Mouse (Mus musculus): ENCODE data around the gene Ccdc146. TPM values are rescaled to one million over a fixed set of nuclear protein-coding genes. Genes with fewer than 3 reads are reported as not detected.

The Ccdc146 gene
- polyA plus RNA-seq, 1 experiment from 2014 or later = 0.23 TPM

GRCm38 (mm10) chr5:21320138-21320537, 104.3 kb downstream of the Ccdc146 start:
- ATAC-seq = no peak
- Histone ChIP-seq H3K27ac (ENCODE audit: low read length) (no peak overlapping the region), H3K9ac (replicated peaks; ENCODE audit: low read depth, low read length) (no peak overlapping the region), H3K4me3 (replicated peaks; ENCODE audit: low read length) (no peak overlapping the region), H3K27me3 (replicated peaks; ENCODE audit: control insufficient read depth, insufficient read depth, low read length) (no peaks in the 10 kb centered on the region), H3K4me2 (ENCODE audit: low read length) (no peak overlapping the region), H3K4me1 (replicated peaks; ENCODE audit: control insufficient read depth, insufficient read depth, low read length) (no peaks in the 10 kb centered on the region), H3K36me3 (ENCODE audit: control insufficient read depth, insufficient read depth) (no peaks in the 10 kb centered on the region), H3K9me3 (ENCODE audit: control insufficient read depth, low read length) (no peaks in the 10 kb centered on the region)
- WGBS = 85% methylated on average over 2 of the region's 2 CpGs

GRCm38 (mm10) chr5:21314696-21315095, 109.8 kb downstream of the Ccdc146 start:
- no peak for ATAC-seq
- Histone ChIP-seq H3K27me3 (replicated peaks; ENCODE audit: control insufficient read depth, insufficient read depth, low read length) (no peaks in the 10 kb centered on the region), H3K9me3 (ENCODE audit: control insufficient read depth, low read length) (no peaks in the 10 kb centered on the region), H3K36me3 (ENCODE audit: control insufficient read depth, insufficient read depth) (no peaks in the 10 kb centered on the region), H3K4me3 (replicated peaks; ENCODE audit: low read length) (no peak overlapping the region), H3K4me1 (replicated peaks; ENCODE audit: control insufficient read depth, insufficient read depth, low read length) (no peaks in the 10 kb centered on the region), H3K4me2 (ENCODE audit: low read length) (no peak overlapping the region), H3K27ac (ENCODE audit: low read length) (no peak overlapping the region), H3K9ac (replicated peaks; ENCODE audit: low read depth, low read length) (no peak overlapping the region)
- 72% methylated on average over 3 of the region's 3 CpGs for WGBS

- no peak for ATAC-seq
- 71% methylated on average over 5 of the region's 5 CpGs for WGBS
Observed at GRCm38 (mm10) chr5:21307165-21307564, 117.3 kb downstream of the Ccdc146 start.

GRCm38 (mm10) chr5:21301011-21301410, 123.5 kb downstream of the Ccdc146 start:
- Histone ChIP-seq H3K4me2 (ENCODE audit: low read length) (no peak overlapping the region), H3K9ac (replicated peaks; ENCODE audit: low read depth, low read length) (no peak overlapping the region), H3K27me3 (replicated peaks; ENCODE audit: control insufficient read depth, insufficient read depth, low read length) (no peaks in the 10 kb centered on the region), H3K4me3 (replicated peaks; ENCODE audit: low read length) (no peak overlapping the region), H3K27ac (ENCODE audit: low read length) (no peak overlapping the region), H3K4me1 (replicated peaks; ENCODE audit: control insufficient read depth, insufficient read depth, low read length) (no peaks in the 10 kb centered on the region), H3K36me3 (ENCODE audit: control insufficient read depth, insufficient read depth) (no peaks in the 10 kb centered on the region), H3K9me3 (ENCODE audit: control insufficient read depth, low read length) (no peaks in the 10 kb centered on the region)
- no peak for ATAC-seq
- WGBS = 59% methylated on average over 6 of the region's 6 CpGs

More at GRCm38 (mm10) chr5:21307165-21307564, 117.3 kb downstream of the Ccdc146 start:
- Histone ChIP-seq H3K4me3 (replicated peaks; ENCODE audit: low read length) (no peak overlapping the region), H3K4me1 (replicated peaks; ENCODE audit: control insufficient read depth, insufficient read depth, low read length) (no peaks in the 10 kb centered on the region), H3K9ac (replicated peaks; ENCODE audit: low read depth, low read length) (no peak overlapping the region), H3K9me3 (ENCODE audit: control insufficient read depth, low read length) (no peaks in the 10 kb centered on the region), H3K27ac (ENCODE audit: low read length) (no peak overlapping the region), H3K27me3 (replicated peaks; ENCODE audit: control insufficient read depth, insufficient read depth, low read length) (no peaks in the 10 kb centered on the region), H3K4me2 (ENCODE audit: low read length) (no peak overlapping the region), H3K36me3 (ENCODE audit: control insufficient read depth, insufficient read depth) (no peaks in the 10 kb centered on the region)

- ATAC-seq = no peak
- Histone ChIP-seq H3K9me3 (ENCODE audit: control insufficient read depth, low read length) (no peaks in the 10 kb centered on the region), H3K9ac (replicated peaks; ENCODE audit: low read depth, low read length) (no peak overlapping the region), H3K36me3 (ENCODE audit: control insufficient read depth, insufficient read depth) (no peaks in the 10 kb centered on the region), H3K27ac (ENCODE audit: low read length) (no peak overlapping the region), H3K27me3 (replicated peaks; ENCODE audit: control insufficient read depth, insufficient read depth, low read length) (no peaks in the 10 kb centered on the region), H3K4me2 (ENCODE audit: low read length) (no peak overlapping the region), H3K4me1 (replicated peaks; ENCODE audit: control insufficient read depth, insufficient read depth, low read length) (no peaks in the 10 kb centered on the region), H3K4me3 (replicated peaks; ENCODE audit: low read length) (no peak overlapping the region)
- WGBS = 86% methylated on average over 3 of the region's 3 CpGs
Observed at GRCm38 (mm10) chr5:21300058-21300457, 124.4 kb downstream of the Ccdc146 start.

- Histone ChIP-seq H3K9ac (replicated peaks; ENCODE audit: low read depth, low read length) (no peak overlapping the region), H3K27me3 (replicated peaks; ENCODE audit: control insufficient read depth, insufficient read depth, low read length) (no peaks in the 10 kb centered on the region), H3K4me1 (replicated peaks; ENCODE audit: control insufficient read depth, insufficient read depth, low read length) (no peaks in the 10 kb centered on the region), H3K4me2 (ENCODE audit: low read length) (no peak overlapping the region), H3K36me3 (ENCODE audit: control insufficient read depth, insufficient read depth) (no peaks in the 10 kb centered on the region), H3K9me3 (ENCODE audit: control insufficient read depth, low read length) (no peaks in the 10 kb centered on the region), H3K27ac (ENCODE audit: low read length) (no peak overlapping the region), H3K4me3 (replicated peaks; ENCODE audit: low read length) (no peak overlapping the region)
- WGBS = 63% methylated on average over 21 of the region's 21 CpGs
- ATAC-seq = peak; percentile 58; the same call in 1 of the 2 replicates
Observed at GRCm38 (mm10) chr5:21299076-21299755, 125.3 kb downstream of the Ccdc146 start.

- ATAC-seq = no peak
- no peak overlapping the region for H3K4me2 ChIP-seq (ENCODE audit: low read length)
- 89% methylated on average over 8 of the region's 8 CpGs for WGBS
Observed at GRCm38 (mm10) chr5:21295683-21296082, 128.8 kb downstream of the Ccdc146 start.

GRCm38 (mm10) chr5:21290594-21290993, 133.9 kb downstream of the Ccdc146 start:
- H3K36me3 ChIP-seq (ENCODE audit: control insufficient read depth, insufficient read depth) = no peaks in the 10 kb centered on the region
- WGBS = 85% methylated on average over 8 of the region's 8 CpGs
- H3K27me3 ChIP-seq (replicated peaks; ENCODE audit: control insufficient read depth, insufficient read depth, low read length) = no peaks in the 10 kb centered on the region
- no peak overlapping the region for H3K4me3 ChIP-seq (replicated peaks; ENCODE audit: low read length)
- H3K9ac ChIP-seq (replicated peaks; ENCODE audit: low read depth, low read length) = no peak overlapping the region
- no peaks in the 10 kb centered on the region for H3K9me3 ChIP-seq (ENCODE audit: control insufficient read depth, low read length)
- H3K4me1 ChIP-seq (replicated peaks; ENCODE audit: control insufficient read depth, insufficient read depth, low read length) = no peaks in the 10 kb centered on the region
- no peak overlapping the region for H3K4me2 ChIP-seq (ENCODE audit: low read length)
- H3K27ac ChIP-seq (ENCODE audit: low read length) = no peak overlapping the region
- ATAC-seq = no peak

More at GRCm38 (mm10) chr5:21295683-21296082, 128.8 kb downstream of the Ccdc146 start:
- H3K27ac ChIP-seq (ENCODE audit: low read length) = no peak overlapping the region
- no peaks in the 10 kb centered on the region for H3K4me1 ChIP-seq (replicated peaks; ENCODE audit: control insufficient read depth, insufficient read depth, low read length)
- H3K9me3 ChIP-seq (ENCODE audit: control insufficient read depth, low read length) = no peaks in the 10 kb centered on the region
- no peak overlapping the region for H3K4me3 ChIP-seq (replicated peaks; ENCODE audit: low read length)
- no peaks in the 10 kb centered on the region for H3K36me3 ChIP-seq (ENCODE audit: control insufficient read depth, insufficient read depth)
- no peak overlapping the region for H3K9ac ChIP-seq (replicated peaks; ENCODE audit: low read depth, low read length)
- H3K27me3 ChIP-seq (replicated peaks; ENCODE audit: control insufficient read depth, insufficient read depth, low read length) = no peaks in the 10 kb centered on the region

GRCm38 (mm10) chr5:21288658-21289435, 135.6 kb downstream of the Ccdc146 start:
- H3K9ac ChIP-seq (replicated peaks; ENCODE audit: low read depth, low read length) = no peak overlapping the region
- H3K27ac ChIP-seq (ENCODE audit: low read length) = no peak overlapping the region
- no peaks in the 10 kb centered on the region for H3K9me3 ChIP-seq (ENCODE audit: control insufficient read depth, low read length)
- 81% methylated on average over 7 of the region's 7 CpGs for WGBS
- H3K4me1 ChIP-seq (replicated peaks; ENCODE audit: control insufficient read depth, insufficient read depth, low read length) = no peaks in the 10 kb centered on the region
- H3K4me2 ChIP-seq (ENCODE audit: low read length) = no peak overlapping the region
- no peaks in the 10 kb centered on the region for H3K36me3 ChIP-seq (ENCODE audit: control insufficient read depth, insufficient read depth)
- no peak for ATAC-seq
- no peaks in the 10 kb centered on the region for H3K27me3 ChIP-seq (replicated peaks; ENCODE audit: control insufficient read depth, insufficient read depth, low read length)
- no peak overlapping the region for H3K4me3 ChIP-seq (replicated peaks; ENCODE audit: low read length)

All from forebrain, embryonic 16.5 days (tissue).